Mouse (Mus musculus) forebrain, embryonic 13.5 days (tissue): ENCODE results near the gene Pla2g5. TPM values are rescaled to one million over a fixed set of nuclear protein-coding genes. Genes with fewer than 3 reads are reported as not detected.
"Not testable (repeated sequence)": the region's sequence is repeated elsewhere in the genome, so short reads cannot be mapped to it uniquely, and the experiment has no call there.

Experiments
- ATAC-seq: fragments of 200-750 bp; cut with Nextera tagmentation; 2 replicates; pipeline ENCODE4 v1.8.0; 2017
- H3K27ac ChIP-seq: fragments of 300-500 bp; sonication (generic); 2 replicates; pipeline ENCODE4 v1.5.1; 2015; ENCODE audit warnings: inconsistent platforms, mild to moderate bottlenecking, moderate library complexity
- H3K27me3 ChIP-seq: fragments of 300-500 bp; sonication (generic); 2 replicates; pipeline ENCODE4 v1.6.1; 2015; ENCODE audit warnings: mild to moderate bottlenecking, inconsistent platforms
- H3K36me3 ChIP-seq: fragments of 300-500 bp; sonication (generic); 2 replicates; pipeline ENCODE4 v1.6.1; 2015; ENCODE audit warnings: mild to moderate bottlenecking, inconsistent platforms; ENCODE audit not compliant: poor library complexity, severe bottlenecking
- H3K4me1 ChIP-seq: fragments of 300-500 bp; sonication (generic); 2 replicates; pipeline ENCODE4 v1.6.1; 2015; ENCODE audit warnings: inconsistent platforms
- H3K4me2 ChIP-seq: fragments of 300-500 bp; sonication (generic); 2 replicates; pipeline ENCODE4 v1.6.1; 2015; ENCODE audit warnings: inconsistent platforms, mild to moderate bottlenecking, moderate library complexity
- H3K4me3 ChIP-seq: fragments of 300-500 bp; sonication (generic); 2 replicates; pipeline ENCODE4 v1.5.1; 2015; ENCODE audit warnings: mild to moderate bottlenecking, inconsistent platforms
- H3K9ac ChIP-seq: fragments of 300-500 bp; sonication (generic); 2 replicates; pipeline ENCODE4 v1.6.1; 2015; ENCODE audit warnings: mild to moderate bottlenecking, inconsistent platforms
- H3K9me3 ChIP-seq: fragments of 300-500 bp; sonication (generic); replicated peaks from 2 replicates; pipeline ENCODE4 v1.6.1; 2016; ENCODE audit warnings: inconsistent platforms
- WGBS: fragments of 180-500 bp; shearing (Covaris S2); methylation state at CpG from one replicate; pipeline ENCODE4 v1.1.7; 2015; 5-methylcytosine and 5-hydroxymethylcytosine counted together
- polyA plus RNA-seq: library from polyadenylated mRNA; unstranded; fragments of >200 nt; fragmentation: Nextera tagmentation; extraction: Ambion mirVana; gene quantifications from 2 replicates; pipeline ENCODE4 v1.2.1, GENCODE M21; 2015

Pla2g5 gene
- polyA plus RNA-seq, 1 experiment from 2014 or later = 0.26 TPM

DNA sequence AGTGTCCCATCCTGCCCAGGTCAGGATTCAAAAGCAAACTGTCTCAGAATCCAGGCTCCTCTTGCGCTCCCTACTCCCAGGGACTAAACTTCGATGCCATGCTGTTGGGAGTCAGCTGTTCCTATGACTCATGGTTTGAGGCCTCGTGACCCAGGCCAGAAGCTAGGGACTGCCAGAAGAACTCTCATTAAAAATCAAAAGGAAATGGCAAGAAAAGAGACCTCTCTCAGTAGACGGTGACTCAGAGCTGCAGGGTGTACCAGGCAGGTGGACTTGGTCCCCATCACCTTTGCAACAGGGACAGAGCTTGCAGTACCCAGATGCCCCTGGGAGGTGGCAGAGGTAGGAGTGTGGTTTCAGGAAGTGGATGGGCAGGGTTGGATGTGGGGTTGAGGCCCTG lies 14.4 kb upstream of the Pla2g5 start, which contains the start of gene Pla2g2e:
TSS of gene Pla2g2e (plus strand) at position 212 of the 400 bp plus-strand sequence.
- Histone ChIP-seq H3K4me1 (peaks cover 7% of the 10 kb centered on the region; the same call in 1 of the 2 replicates), H3K4me3 (no peak within 1 kb of the TSS), H3K27ac (no peak within 1 kb of the TSS), H3K9me3 (no peaks in the 10 kb centered on the region), H3K36me3 (no peaks in the 10 kb centered on the region), H3K9ac (no peak within 1 kb of the TSS), H3K4me2 (no peak within 1 kb of the TSS), H3K27me3 (0 out of 2 replicates have a peak, but pooled peaks cover 5% of the 10 kb centered on the region)
- 83% methylated on average over 4 of the region's 4 CpGs for WGBS
- ATAC-seq = no peak

DNA sequence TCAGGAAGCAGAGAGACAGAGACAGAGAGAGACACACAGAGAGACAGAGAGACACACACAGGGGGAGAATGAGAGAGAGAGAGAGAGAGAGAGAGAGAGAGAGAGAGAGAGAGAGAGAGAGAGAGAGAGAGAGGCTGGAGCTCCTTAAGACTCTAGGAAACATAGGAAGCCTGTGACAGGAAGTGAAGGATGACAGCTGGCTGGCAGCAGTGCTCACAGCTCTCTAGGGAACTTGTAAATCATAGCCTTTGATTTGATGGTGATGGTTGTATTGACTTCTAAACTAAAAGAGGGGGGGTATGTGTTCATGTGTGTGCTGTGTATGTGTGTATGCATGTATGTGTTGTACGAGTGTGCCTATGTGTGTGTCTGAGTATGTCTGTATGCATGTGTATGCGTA lies 12.7 kb upstream of the Pla2g5 start:
- Histone ChIP-seq H3K9me3 (no peaks in the 10 kb centered on the region), H3K27ac (no peak overlapping the region), H3K27me3 (no peaks in the 10 kb centered on the region), H3K36me3 (no peaks in the 10 kb centered on the region), H3K4me1 (no peaks in the 10 kb centered on the region), H3K9ac (no peak overlapping the region), H3K4me3 (no peak overlapping the region), H3K4me2 (no peak overlapping the region)
- ATAC-seq = no peak
- WGBS = 97% methylated on average over 2 of the region's 2 CpGs

DNA sequence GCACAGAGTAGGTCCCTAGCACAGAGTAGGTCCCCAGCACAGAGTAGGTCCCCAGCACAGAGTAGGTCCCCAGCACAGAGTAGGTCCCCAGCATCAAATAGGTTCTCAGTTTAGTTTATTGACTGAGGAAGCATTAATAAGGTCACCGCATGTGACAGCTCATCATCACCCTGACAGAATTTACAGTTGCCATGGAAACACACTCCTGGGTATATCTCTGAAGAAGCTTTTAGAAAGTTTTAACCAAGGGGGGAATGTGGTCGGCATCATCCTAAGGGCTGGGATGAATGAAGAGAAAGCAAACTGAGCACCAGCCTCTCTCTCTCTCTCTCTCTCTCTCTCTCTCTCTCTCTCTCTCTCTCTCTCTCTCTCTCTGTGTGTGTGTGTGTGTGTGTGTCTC lies 12.0 kb upstream of the Pla2g5 start:
- ATAC-seq, H3K4me3 ChIP-seq, H3K9ac ChIP-seq, H3K27me3 ChIP-seq, H3K36me3 ChIP-seq, H3K9me3 ChIP-seq, H3K4me2 ChIP-seq, H3K4me1 ChIP-seq, H3K27ac ChIP-seq: not testable (repeated sequence)
- 81% methylated on average over 2 of the region's 2 CpGs for WGBS

DNA sequence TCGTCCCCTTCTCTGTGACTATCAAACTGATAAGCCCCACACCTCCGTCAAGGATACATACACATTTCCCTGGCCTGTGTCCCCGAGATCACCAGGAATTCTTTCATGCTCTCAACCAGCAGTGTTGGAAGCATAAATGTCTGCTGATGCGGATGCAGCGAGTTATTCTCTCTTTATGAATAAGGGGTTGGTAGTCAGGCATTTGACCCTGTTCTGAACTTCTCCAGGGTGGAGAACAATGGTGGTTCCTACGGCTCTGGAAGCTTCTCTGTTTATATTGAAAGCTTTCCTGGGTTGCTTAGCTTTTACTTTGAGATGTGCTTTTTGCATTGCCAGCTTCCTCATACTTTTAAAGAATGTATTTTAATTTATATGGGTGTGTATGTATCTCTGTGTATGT lies 10.6 kb upstream of the Pla2g5 start, which contains the start of gene Gm13030:
TSS of gene Gm13030 (minus strand) at position 101 of the 400 bp plus-strand sequence.
- Histone ChIP-seq H3K4me1 (no peaks in the 10 kb centered on the region), H3K4me3 (no peak within 1 kb of the TSS), H3K4me2 (no peak within 1 kb of the TSS), H3K27ac (no peak within 1 kb of the TSS), H3K9ac (no peak within 1 kb of the TSS), H3K27me3 (no peaks in the 10 kb centered on the region), H3K9me3 (no peaks in the 10 kb centered on the region), H3K36me3 (no peaks in the 10 kb centered on the region)
- 79% methylated on average over 6 of the region's 6 CpGs for WGBS
- ATAC-seq = no peak

DNA sequence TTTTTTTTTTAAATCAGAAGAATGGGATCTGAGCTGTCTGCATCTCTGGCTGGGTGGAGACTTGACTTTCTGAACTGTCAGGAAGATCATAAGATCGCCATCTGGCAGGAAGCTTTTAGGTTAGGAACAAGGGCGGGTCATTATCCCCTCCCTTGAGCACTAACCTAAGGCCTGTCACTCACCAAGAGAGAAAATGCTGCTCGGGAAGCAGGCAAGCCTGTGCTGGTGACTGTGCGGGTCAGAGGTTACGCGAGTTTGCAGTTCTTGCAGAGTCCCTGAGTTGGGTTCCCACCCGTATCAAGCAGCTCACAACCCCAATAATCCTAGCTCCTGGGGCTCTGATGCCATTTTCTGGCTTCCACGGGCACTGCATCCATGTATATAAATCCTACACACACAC lies 5.4 kb upstream of the Pla2g5 start:
- no peaks in the 10 kb centered on the region for H3K4me1 ChIP-seq
- no peak for ATAC-seq
- no peaks in the 10 kb centered on the region for H3K27me3 ChIP-seq
- H3K27ac ChIP-seq = no peak overlapping the region
- H3K4me2 ChIP-seq = no peak overlapping the region
- no peaks in the 10 kb centered on the region for H3K36me3 ChIP-seq
- H3K9ac ChIP-seq = no peak overlapping the region
- H3K9me3 ChIP-seq = no peaks in the 10 kb centered on the region
- WGBS = 67% methylated on average over 8 of the region's 8 CpGs
- H3K4me3 ChIP-seq = no peak overlapping the region

DNA sequence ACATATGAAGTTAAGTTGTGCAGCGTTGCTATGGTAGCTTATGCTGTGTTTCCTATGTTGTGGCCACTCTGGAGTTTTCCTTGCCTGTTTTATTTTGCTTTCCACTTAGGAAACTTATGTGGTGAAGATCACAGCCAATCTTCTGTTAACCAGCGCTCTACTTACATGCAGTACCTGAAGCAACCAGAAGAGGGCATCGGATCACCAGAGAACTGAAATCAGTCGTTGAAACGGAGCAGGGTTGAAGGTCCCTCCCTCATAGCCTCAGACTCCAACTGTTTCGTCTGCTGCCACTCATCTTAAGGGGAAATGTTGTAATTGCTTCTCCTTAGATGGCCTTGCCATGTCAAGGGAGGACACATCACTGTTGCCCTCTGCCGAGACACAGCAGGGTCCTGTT lies 3.1 kb upstream of the Pla2g5 start:
- Histone ChIP-seq H3K9me3 (no peaks in the 10 kb centered on the region), H3K4me1 (no peaks in the 10 kb centered on the region), H3K4me3 (no peak overlapping the region), H3K27ac (no peak overlapping the region), H3K27me3 (no peaks in the 10 kb centered on the region), H3K36me3 (no peaks in the 10 kb centered on the region), H3K9ac (no peak overlapping the region), H3K4me2 (no peak overlapping the region)
- 16% methylated on average over 7 of the region's 7 CpGs for WGBS
- no peak for ATAC-seq

DNA sequence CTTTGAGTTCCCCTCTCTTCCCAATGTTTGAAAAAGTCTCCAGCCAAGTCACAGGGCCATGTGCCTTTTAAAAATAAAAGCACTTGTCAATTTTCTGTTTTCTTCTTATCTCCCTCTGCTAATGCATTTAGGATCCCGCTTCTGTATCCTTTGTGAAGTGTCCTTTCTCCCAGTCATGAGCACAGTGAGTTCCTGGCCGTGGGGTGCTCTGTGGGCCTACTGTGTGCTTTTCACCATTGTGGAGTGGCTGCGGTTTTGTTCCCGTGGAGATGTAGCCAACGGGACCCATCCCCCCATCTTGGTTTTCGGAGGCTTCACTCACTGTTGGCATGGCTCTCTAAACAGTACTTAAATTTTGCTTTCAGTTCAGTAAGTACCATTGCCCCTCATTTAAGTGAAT lies 2.7 kb upstream of the Pla2g5 start:
- H3K4me1 ChIP-seq = no peaks in the 10 kb centered on the region
- no peaks in the 10 kb centered on the region for H3K9me3 ChIP-seq
- no peak for ATAC-seq
- H3K9ac ChIP-seq = no peak overlapping the region
- H3K4me2 ChIP-seq = no peak overlapping the region
- no peaks in the 10 kb centered on the region for H3K27me3 ChIP-seq
- H3K27ac ChIP-seq = no peak overlapping the region
- H3K4me3 ChIP-seq = no peak overlapping the region
- H3K36me3 ChIP-seq = no peaks in the 10 kb centered on the region
- WGBS = 66% methylated on average over 6 of the region's 6 CpGs

DNA sequence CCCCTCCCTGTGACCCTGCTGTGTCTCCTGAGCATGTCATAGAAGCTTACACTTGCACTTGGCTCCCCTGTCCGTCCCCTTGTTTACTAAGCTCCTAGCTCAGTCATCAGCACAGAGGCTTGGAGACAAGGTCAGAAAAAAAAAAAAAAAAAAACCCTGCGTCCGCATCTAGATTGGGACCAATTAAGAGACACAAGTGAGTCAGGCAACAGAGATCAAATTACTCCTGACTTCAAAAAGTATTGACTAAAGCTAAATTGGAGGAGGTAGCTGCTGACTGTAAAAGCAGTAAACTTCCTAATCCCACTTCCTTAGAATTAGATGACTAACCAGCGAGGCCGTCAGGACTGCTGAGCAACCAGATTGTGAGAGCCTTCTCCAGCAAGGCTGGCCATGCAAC lies 1.8 kb upstream of the Pla2g5 start:
- Histone ChIP-seq H3K27me3 (no peaks in the 10 kb centered on the region), H3K9me3 (no peaks in the 10 kb centered on the region), H3K4me1 (no peaks in the 10 kb centered on the region), H3K36me3 (no peaks in the 10 kb centered on the region), H3K27ac (no peak overlapping the region), H3K9ac (no peak overlapping the region), H3K4me2 (no peak overlapping the region), H3K4me3 (no peak overlapping the region)
- ATAC-seq = no peak
- 55% methylated on average over 5 of the region's 5 CpGs for WGBS

DNA sequence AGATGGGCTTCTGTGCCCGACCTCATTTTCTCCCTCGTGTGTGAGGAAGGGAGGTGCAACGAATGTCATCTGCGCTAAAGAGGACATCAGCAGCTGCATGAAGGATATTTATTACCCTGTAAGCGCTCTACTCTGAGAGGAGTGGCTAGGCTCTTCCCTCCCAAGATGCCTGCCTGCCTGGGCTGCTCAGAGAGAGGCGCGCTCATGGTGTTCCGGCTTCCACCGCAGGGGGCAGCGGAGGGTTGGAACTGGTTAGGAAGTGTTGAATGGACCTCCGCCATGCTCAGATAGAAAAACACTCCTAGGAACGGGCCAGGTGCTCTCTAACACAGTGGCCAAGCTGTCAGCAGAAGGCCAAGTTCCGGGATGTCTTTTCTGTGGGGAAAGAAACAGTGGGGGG lies 3.6 kb downstream of the Pla2g5 start:
- Histone ChIP-seq H3K36me3 (no peaks in the 10 kb centered on the region), H3K4me3 (peak overlapping the region; percentile 34), H3K27me3 (0 out of 2 replicates have a peak, but pooled peaks cover 2% of the 10 kb centered on the region), H3K4me2 (peak overlapping the region; percentile 55), H3K9ac (peak overlapping the region; percentile 48; the same call in 1 of the 2 replicates), H3K4me1 (no peaks in the 10 kb centered on the region), H3K27ac (no peak overlapping the region), H3K9me3 (no peaks in the 10 kb centered on the region)
- peak; percentile 92 for ATAC-seq
- 4% methylated on average over 13 of the region's 13 CpGs for WGBS

DNA sequence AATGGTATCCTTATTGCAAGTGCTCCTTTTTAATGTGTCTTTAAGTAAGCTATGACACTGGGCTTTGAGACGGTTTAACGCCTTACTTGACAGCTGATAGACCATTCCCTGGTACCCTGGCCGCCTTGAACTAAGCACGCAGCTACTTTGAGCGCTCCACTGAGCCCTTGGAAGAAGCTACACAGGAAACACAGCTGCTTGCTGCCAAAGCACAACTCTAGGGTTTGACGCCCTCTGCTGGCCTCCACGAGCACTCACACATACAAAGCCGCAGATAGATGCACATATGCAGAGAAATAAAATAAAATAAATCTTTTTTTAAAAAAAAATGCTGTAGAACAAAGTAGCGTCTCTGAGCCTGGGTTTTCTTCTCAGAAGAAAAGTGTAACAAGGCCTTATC lies 4.0 kb downstream of the Pla2g5 start:
- H3K9me3 ChIP-seq = no peaks in the 10 kb centered on the region
- H3K4me2 ChIP-seq = peak overlapping the region; percentile 55
- peaks cover 2% of the 10 kb centered on the region; the same call in 1 of the 2 replicates for H3K27me3 ChIP-seq
- H3K9ac ChIP-seq = peak overlapping the region; percentile 48; the same call in 1 of the 2 replicates
- ATAC-seq = peak; percentile 62; the same call in 1 of the 2 replicates
- no peaks in the 10 kb centered on the region for H3K36me3 ChIP-seq
- WGBS = 14% methylated on average over 9 of the region's 9 CpGs
- H3K27ac ChIP-seq = no peak overlapping the region
- H3K4me1 ChIP-seq = no peaks in the 10 kb centered on the region
- peak overlapping the region; percentile 34 for H3K4me3 ChIP-seq

DNA sequence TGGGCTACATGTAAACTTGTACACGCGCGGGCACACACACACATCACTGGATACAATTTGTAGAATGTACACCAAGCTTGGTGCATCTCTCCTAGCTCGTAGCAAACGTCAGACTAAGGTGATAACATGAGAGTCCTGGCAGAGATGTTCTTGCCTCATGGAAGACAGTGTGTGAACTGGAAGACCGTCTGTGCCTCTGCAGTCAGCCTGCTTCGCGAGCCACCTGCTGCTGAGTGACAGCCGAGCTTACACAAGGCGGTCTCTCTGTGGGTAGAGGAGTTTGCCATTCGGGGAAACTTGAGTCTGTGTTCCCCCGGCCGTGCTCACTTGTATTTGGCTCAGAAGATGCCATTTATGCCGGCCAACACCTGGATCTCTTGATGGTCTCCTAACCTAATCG lies 4.8 kb downstream of the Pla2g5 start:
- Histone ChIP-seq H3K4me3 (no peak overlapping the region), H3K9ac (no peak overlapping the region), H3K4me2 (no peak overlapping the region), H3K36me3 (no peaks in the 10 kb centered on the region), H3K27ac (no peak overlapping the region), H3K27me3 (peaks cover 2% of the 10 kb centered on the region; the same call in 1 of the 2 replicates), H3K9me3 (no peaks in the 10 kb centered on the region), H3K4me1 (no peaks in the 10 kb centered on the region)
- WGBS = 85% methylated on average over 15 of the region's 15 CpGs
- no peak for ATAC-seq

DNA sequence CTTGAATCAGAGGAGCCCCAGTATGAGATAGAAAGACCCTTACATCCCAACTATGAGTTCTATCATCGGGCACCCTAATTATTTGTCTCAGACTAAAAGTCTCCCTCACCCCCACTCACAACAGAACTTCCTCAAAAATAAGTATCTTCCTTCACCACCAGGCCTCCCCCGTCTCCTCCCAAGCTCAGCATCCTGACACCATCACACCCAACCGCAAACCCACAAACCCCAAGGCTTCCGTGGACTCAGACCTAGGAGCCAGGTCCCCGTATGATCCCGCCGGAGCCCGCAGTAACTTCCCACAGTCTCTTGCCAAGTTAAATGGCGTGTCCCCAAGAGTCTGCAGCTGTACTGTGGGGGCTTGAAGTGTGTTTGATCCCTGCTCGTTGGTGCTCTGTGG lies 5.7 kb downstream of the Pla2g5 start:
- 90% methylated on average over 10 of the region's 10 CpGs for WGBS
- no peak overlapping the region for H3K9ac ChIP-seq
- H3K27ac ChIP-seq = no peak overlapping the region
- no peaks in the 10 kb centered on the region for H3K9me3 ChIP-seq
- H3K4me3 ChIP-seq = no peak overlapping the region
- peaks cover 2% of the 10 kb centered on the region; the same call in 1 of the 2 replicates for H3K27me3 ChIP-seq
- ATAC-seq = no peak
- no peaks in the 10 kb centered on the region for H3K4me1 ChIP-seq
- no peaks in the 10 kb centered on the region for H3K36me3 ChIP-seq
- H3K4me2 ChIP-seq = no peak overlapping the region

DNA sequence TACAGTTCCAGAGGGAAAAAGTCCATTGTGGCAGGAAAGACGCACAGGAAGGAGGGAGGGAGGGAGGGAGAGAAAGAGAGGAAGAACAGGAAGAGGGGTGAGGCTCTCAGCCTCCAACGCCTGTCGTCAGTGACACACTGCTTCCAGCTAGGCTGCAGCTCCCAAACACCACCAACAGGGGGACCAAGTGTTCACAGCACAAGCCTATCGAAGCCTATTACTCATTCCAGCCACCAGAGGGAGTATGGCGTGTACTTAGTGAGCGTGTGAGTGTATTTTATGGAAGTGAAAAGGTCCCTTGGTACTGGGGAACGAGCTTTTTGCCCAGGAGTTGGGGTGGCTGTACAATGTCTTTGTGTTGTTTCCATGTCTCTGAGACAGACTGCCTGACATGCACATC lies 6.8 kb downstream of the Pla2g5 start:
- no peak for ATAC-seq
- no peak overlapping the region for H3K9ac ChIP-seq
- H3K4me2 ChIP-seq = no peak overlapping the region
- H3K4me3 ChIP-seq = no peak overlapping the region
- WGBS = 25% methylated on average over 7 of the region's 7 CpGs
- H3K27me3 ChIP-seq = peaks cover 7% of the 10 kb centered on the region; the same call in 1 of the 2 replicates
- no peaks in the 10 kb centered on the region for H3K9me3 ChIP-seq
- no peaks in the 10 kb centered on the region for H3K36me3 ChIP-seq
- H3K4me1 ChIP-seq = no peaks in the 10 kb centered on the region
- no peak overlapping the region for H3K27ac ChIP-seq
